Mouse (Mus musculus): ENCODE measurements around the gene Gadd45g.

Gadd45g gene

GRCm38 (mm10) chr13:51886085-51886484 lies 39.6 kb downstream of the Gadd45g start:
- DNase-seq, result no peak

- no peak for DNase-seq
Observed at GRCm38 (mm10) chr13:51886723-51887122, 40.2 kb downstream of the Gadd45g start.

GRCm38 (mm10) chr13:51888426-51888825 lies 41.9 kb downstream of the Gadd45g start:
- no peak for DNase-seq

- no peak for DNase-seq
Observed at GRCm38 (mm10) chr13:51891825-51892532, 45.5 kb downstream of the Gadd45g start.

GRCm38 (mm10) chr13:51897579-51897978 lies 51.1 kb downstream of the Gadd45g start:
- no peak for DNase-seq

Data from spleen, adult 18-20 months (tissue).